In genomic region chr3:35225774-35226365, GRCm38 (mm10) we compare ENCODE assay signal across 12 mouse cellular contexts.
A peak's percentile ranks its signal among the peaks of the same experiment; 100 is the strongest.
DNase-seq lines count a peak whose midpoint lies in the region; ATAC-seq lines count a peak whose summit lies in the region.
"Had no signal": no experiment of that assay in that cellular context is flagged by ENCODE, and none has a peak within 500 bp of the region (broad histone marks: within the 10 kb centered on the region; RNA-seq: fewer than 3 reads in every experiment).

No protein-coding gene starts in this region.

- no peaks in the 10 kb centered on the region for H3K9me3 ChIP-seq in hindbrain, embryonic 12.5 days (replicated peaks)
- 0 out of 2 replicates have a peak, but pooled peaks cover 3% of the 10 kb centered on the region for H3K9me3 ChIP-seq in hindbrain, embryonic 10.5 days
- no peaks in the 10 kb centered on the region for H3K9me3 ChIP-seq in forebrain, embryonic 15.5 days
- no peaks in the 10 kb centered on the region for H3K9me3 ChIP-seq in midbrain, embryonic 15.5 days
- H3K9me3 ChIP-seq: embryonic facial prominence, embryonic 12.5 days had no signal

- H3K4me3 ChIP-seq in hindbrain, embryonic 12.5 days, result no peak overlapping the region
- H3K4me3 ChIP-seq in hindbrain, embryonic 10.5 days, result no peak overlapping the region
- no peak overlapping the region for H3K4me3 ChIP-seq in forebrain, embryonic 15.5 days
- no peak overlapping the region for H3K4me3 ChIP-seq in midbrain, embryonic 15.5 days
- H3K4me3 ChIP-seq: embryonic facial prominence, embryonic 12.5 days had no signal

- H3K27me3 ChIP-seq in hindbrain, embryonic 12.5 days, result peaks cover 4% of the 10 kb centered on the region; the same call in 1 of the 2 replicates
- H3K27me3 ChIP-seq in hindbrain, embryonic 10.5 days (ENCODE audit: insufficient read depth, poor library complexity, severe bottlenecking), result peaks cover 4% of the 10 kb centered on the region
- H3K27me3 ChIP-seq in forebrain, embryonic 15.5 days, result no peaks in the 10 kb centered on the region
- H3K27me3 ChIP-seq in midbrain, embryonic 15.5 days (replicated peaks), result no peaks in the 10 kb centered on the region

- H3K4me1 ChIP-seq in hindbrain, embryonic 12.5 days, result peaks cover 22% of the 10 kb centered on the region
- peaks cover 33% of the 10 kb centered on the region for H3K4me1 ChIP-seq in hindbrain, embryonic 10.5 days (replicated peaks)
- peaks cover 11% of the 10 kb centered on the region for H3K4me1 ChIP-seq in forebrain, embryonic 15.5 days
- peaks cover 6% of the 10 kb centered on the region; the same call in 1 of the 2 replicates for H3K4me1 ChIP-seq in midbrain, embryonic 15.5 days
- H3K4me1 ChIP-seq: embryonic facial prominence, embryonic 12.5 days had no signal

- H3K36me3 ChIP-seq in hindbrain, embryonic 12.5 days, result no peaks in the 10 kb centered on the region
- no peaks in the 10 kb centered on the region for H3K36me3 ChIP-seq in hindbrain, embryonic 10.5 days
- H3K36me3 ChIP-seq in forebrain, embryonic 15.5 days, result no peaks in the 10 kb centered on the region
- no peaks in the 10 kb centered on the region for H3K36me3 ChIP-seq in midbrain, embryonic 15.5 days (replicated peaks)
- H3K36me3 ChIP-seq: embryonic facial prominence, embryonic 12.5 days had no signal

- DNase-seq in hindbrain, embryonic 10.5 days (ENCODE audit: low spot score), result no peak
- DNase-seq in 3134 (ENCODE audit: extremely low read depth, insufficient read length, low spot score), result peak; percentile 20
- no peak for DNase-seq in ovary, postnatal 10 days (ENCODE audit: low spot score)
- DNase-seq in adrenal gland, adult 18-20 months (ENCODE audit: low spot score in 2 of 2), result no peak
- DNase-seq: spleen, adult 18-20 months; thymus, adult 2 months had no signal

- 48% methylated on average over 3 of the region's 3 CpGs for WGBS in hindbrain, embryonic 12.5 days
- 64% methylated on average over 3 of the region's 3 CpGs for WGBS in hindbrain, embryonic 10.5 days
- WGBS in forebrain, embryonic 15.5 days, result 34% methylated on average over 3 of the region's 3 CpGs
- 64% methylated on average over 3 of the region's 3 CpGs for WGBS in midbrain, embryonic 15.5 days

- H3K27ac ChIP-seq in hindbrain, embryonic 12.5 days, result no peak overlapping the region
- H3K27ac ChIP-seq in hindbrain, embryonic 10.5 days, result no peak overlapping the region; the same call in 1 of the 2 replicates
- H3K27ac ChIP-seq in forebrain, embryonic 15.5 days (replicated peaks), result peak overlapping the region; percentile 46; the same call in 1 of the 2 replicates
- no peak overlapping the region for H3K27ac ChIP-seq in midbrain, embryonic 15.5 days

- H3K4me2 ChIP-seq in hindbrain, embryonic 12.5 days (replicated peaks), result 0 out of 2 replicates have a peak overlapping the region, but pooled peaks have one; percentile 28
- peak overlapping the region; percentile 32; the same call in 1 of the 2 replicates for H3K4me2 ChIP-seq in forebrain, embryonic 15.5 days (replicated peaks)
- H3K4me2 ChIP-seq in midbrain, embryonic 15.5 days, result peak overlapping the region; percentile 36; the same call in 1 of the 2 replicates
- H3K4me2 ChIP-seq: embryonic facial prominence, embryonic 12.5 days had no signal

- no peak for ATAC-seq in hindbrain, embryonic 12.5 days (ENCODE audit: low FRiP score)
- peak; percentile 35 for ATAC-seq in forebrain, embryonic 15.5 days (replicated peaks)
- ATAC-seq in midbrain, embryonic 15.5 days (replicated peaks), result no peak
- ATAC-seq: inflammation-experienced regulatory T-cells, adult 6 months; lung, postnatal 0 days had no signal

- no peak overlapping the region for H3K9ac ChIP-seq in hindbrain, embryonic 12.5 days
- no peak overlapping the region for H3K9ac ChIP-seq in forebrain, embryonic 15.5 days (replicated peaks)
- no peak overlapping the region for H3K9ac ChIP-seq in midbrain, embryonic 15.5 days
- H3K9ac ChIP-seq: embryonic facial prominence, embryonic 12.5 days had no signal
